Mouse (Mus musculus) neural tube, embryonic 15.5 days (tissue): ENCODE measurements around the gene Robo3. TPM values are rescaled to one million over a fixed set of nuclear protein-coding genes. Genes with fewer than 3 reads are reported as not detected.

Experiments
- ATAC-seq: fragments of 200-750 bp; cut with Nextera tagmentation; 2 replicates; pipeline ENCODE4 v1.8.0; 2017; ENCODE audit warnings: mild to moderate bottlenecking, moderate TSS enrichment, moderate library complexity; ENCODE audit not compliant: low FRiP score
- H3K27ac ChIP-seq: fragments of 300-500 bp; sonication (generic); replicated peaks from 2 replicates; pipeline ENCODE4 v1.5.1; 2015; ENCODE audit warnings: mild to moderate bottlenecking, inconsistent platforms
- H3K27me3 ChIP-seq: fragments of 300-500 bp; sonication (generic); replicated peaks from 2 replicates; pipeline ENCODE4 v1.6.1; 2015; ENCODE audit warnings: inconsistent platforms
- H3K36me3 ChIP-seq: fragments of 300-500 bp; sonication (generic); 2 replicates; pipeline ENCODE4 v1.6.1; 2015; ENCODE audit warnings: inconsistent platforms
- H3K4me1 ChIP-seq: fragments of 300-500 bp; sonication (generic); 2 replicates; pipeline ENCODE4 v1.6.1; 2015; ENCODE audit warnings: inconsistent platforms
- H3K4me2 ChIP-seq: fragments of 300-500 bp; sonication (generic); 2 replicates; pipeline ENCODE4 v1.6.1; 2015; ENCODE audit warnings: inconsistent platforms, mild to moderate bottlenecking, moderate library complexity
- H3K4me3 ChIP-seq: fragments of 300-500 bp; sonication (generic); replicated peaks from 2 replicates; pipeline ENCODE4 v1.5.1; 2015; ENCODE audit warnings: mild to moderate bottlenecking, inconsistent platforms
- H3K9ac ChIP-seq: fragments of 300-500 bp; sonication (generic); replicated peaks from 2 replicates; pipeline ENCODE4 v1.6.1; 2015; ENCODE audit warnings: mild to moderate bottlenecking, inconsistent platforms
- H3K9me3 ChIP-seq: fragments of 300-500 bp; sonication (generic); replicated peaks from 2 replicates; pipeline ENCODE4 v1.6.1; 2016; ENCODE audit warnings: inconsistent platforms
- WGBS: fragments of 180-500 bp; shearing (Covaris S2); methylation state at CpG from one replicate; pipeline ENCODE4 v1.1.7; 2015; ENCODE audit warnings: mixed read lengths; 5-methylcytosine and 5-hydroxymethylcytosine counted together
- polyA plus RNA-seq: library from polyadenylated mRNA; unstranded; fragments of >200 nt; fragmentation: Nextera tagmentation; extraction: Ambion mirVana; gene quantifications from 2 replicates; pipeline ENCODE4 v1.2.1, GENCODE M21; 2015

Robo3 gene
- polyA plus RNA-seq = 4.8 and 8.7 TPM in 2 replicates

- under 1% methylated on average over 37 of the region's 40 CpGs for WGBS
- Histone ChIP-seq H3K36me3 (no peaks in the 10 kb centered on the region), H3K9me3 (no peaks in the 10 kb centered on the region), H3K4me2 (peak within 1 kb of the TSS; percentile 79), H3K27me3 (peaks cover 71% of the 10 kb centered on the region), H3K27ac (no peak within 1 kb of the TSS), H3K4me3 (peak within 1 kb of the TSS; percentile 38), H3K4me1 (peaks cover 38% of the 10 kb centered on the region), H3K9ac (no peak within 1 kb of the TSS; the same call in 1 of the 2 replicates)
- ATAC-seq = no peak
These were observed at the start of gene Robo3 for GRCm38 (mm10) chr9:37432720-37433421. Gene Robo3, minus strand, starts transcription at chr9:37433246.

- Histone ChIP-seq H3K36me3 (no peaks in the 10 kb centered on the region), H3K4me1 (no peaks in the 10 kb centered on the region), H3K9me3 (no peaks in the 10 kb centered on the region), H3K27ac (no peak overlapping the region), H3K4me3 (no peak overlapping the region), H3K4me2 (no peak overlapping the region), H3K9ac (no peak overlapping the region), H3K27me3 (no peaks in the 10 kb centered on the region)
- WGBS = 90% methylated on average over 7 of the region's 7 CpGs
- no peak for ATAC-seq
These were observed 41.9 kb upstream of the Robo3 start for GRCm38 (mm10) chr9:37474923-37475322.

GRCm38 (mm10) chr9:37473611-37474125, 40.6 kb upstream of the Robo3 start:
- Histone ChIP-seq H3K27ac (no peak overlapping the region), H3K36me3 (no peaks in the 10 kb centered on the region), H3K4me3 (no peak overlapping the region), H3K9ac (no peak overlapping the region), H3K4me1 (no peaks in the 10 kb centered on the region), H3K9me3 (no peaks in the 10 kb centered on the region), H3K27me3 (no peaks in the 10 kb centered on the region), H3K4me2 (no peak overlapping the region)
- ATAC-seq = no peak
- 77% methylated on average over 3 of the region's 3 CpGs for WGBS

- Histone ChIP-seq H3K4me2 (peak overlapping the region; percentile 39), H3K4me3 (no peak overlapping the region), H3K36me3 (no peaks in the 10 kb centered on the region), H3K9ac (no peak overlapping the region), H3K4me1 (peaks cover 33% of the 10 kb centered on the region), H3K27ac (no peak overlapping the region), H3K9me3 (no peaks in the 10 kb centered on the region), H3K27me3 (no peaks in the 10 kb centered on the region)
- ATAC-seq = no peak
- WGBS = 13% methylated on average over 7 of the region's 7 CpGs
These were observed 29.7 kb upstream of the Robo3 start for GRCm38 (mm10) chr9:37462764-37463163.

- ATAC-seq = no peak
- Histone ChIP-seq H3K27ac (0 out of 2 replicates have a peak overlapping the region, but pooled peaks have one; percentile 79), H3K4me2 (no peak overlapping the region), H3K4me3 (no peak overlapping the region), H3K27me3 (peaks cover 6% of the 10 kb centered on the region; the same call in 1 of the 2 replicates), H3K4me1 (peaks cover 45% of the 10 kb centered on the region), H3K36me3 (no peaks in the 10 kb centered on the region), H3K9ac (no peak overlapping the region), H3K9me3 (no peaks in the 10 kb centered on the region)
- WGBS = 5% methylated on average over 3 of the region's 3 CpGs
These were observed 28.5 kb upstream of the Robo3 start for GRCm38 (mm10) chr9:37461571-37461970.

- H3K9me3 ChIP-seq = no peaks in the 10 kb centered on the region
- 5% methylated on average over 5 of the region's 5 CpGs for WGBS
- peak overlapping the region; percentile 79 for H3K27ac ChIP-seq
- H3K27me3 ChIP-seq = peaks cover 6% of the 10 kb centered on the region; the same call in 1 of the 2 replicates
- peaks cover 51% of the 10 kb centered on the region for H3K4me1 ChIP-seq
- peak overlapping the region; percentile 56 for H3K4me3 ChIP-seq
- H3K9ac ChIP-seq = peak overlapping the region; percentile 67
- no peaks in the 10 kb centered on the region for H3K36me3 ChIP-seq
- peak overlapping the region; percentile 99 for H3K4me2 ChIP-seq
- ATAC-seq = no peak
These were observed 27.9 kb upstream of the Robo3 start for GRCm38 (mm10) chr9:37460961-37461340.

- WGBS = under 1% methylated on average over 81 of the region's 81 CpGs
- H3K27ac ChIP-seq = peak overlapping the region; percentile 79
- H3K9ac ChIP-seq = peak overlapping the region; percentile 67
- H3K4me1 ChIP-seq = peaks cover 57% of the 10 kb centered on the region
- H3K36me3 ChIP-seq = no peaks in the 10 kb centered on the region
- peak overlapping the region; percentile 56 for H3K4me3 ChIP-seq
- no peaks in the 10 kb centered on the region for H3K9me3 ChIP-seq
- H3K4me2 ChIP-seq = peak overlapping the region; percentile 99
- peaks cover 6% of the 10 kb centered on the region; the same call in 1 of the 2 replicates for H3K27me3 ChIP-seq
- ATAC-seq = peak; percentile 69
These were observed 27.3 kb upstream of the Robo3 start for GRCm38 (mm10) chr9:37460043-37460960.

GRCm38 (mm10) chr9:37459665-37460042, 26.6 kb upstream of the Robo3 start:
- no peak for ATAC-seq
- Histone ChIP-seq H3K4me1 (peaks cover 62% of the 10 kb centered on the region), H3K9ac (peak overlapping the region; percentile 67), H3K27me3 (peaks cover 9% of the 10 kb centered on the region; the same call in 1 of the 2 replicates), H3K36me3 (no peaks in the 10 kb centered on the region), H3K4me3 (peak overlapping the region; percentile 56), H3K4me2 (peak overlapping the region; percentile 99), H3K9me3 (no peaks in the 10 kb centered on the region), H3K27ac (peak overlapping the region; percentile 79)
- WGBS = 2% methylated on average over 9 of the region's 9 CpGs

GRCm38 (mm10) chr9:37457151-37457550, 24.1 kb upstream of the Robo3 start:
- WGBS = 25% methylated on average over 1 of the region's 1 CpGs
- ATAC-seq = no peak
- Histone ChIP-seq H3K4me1 (peaks cover 71% of the 10 kb centered on the region), H3K36me3 (no peaks in the 10 kb centered on the region), H3K27me3 (peaks cover 16% of the 10 kb centered on the region), H3K4me3 (no peak overlapping the region), H3K27ac (peak overlapping the region; percentile 54), H3K4me2 (peak overlapping the region; percentile 53; the same call in 1 of the 2 replicates), H3K9me3 (no peaks in the 10 kb centered on the region), H3K9ac (no peak overlapping the region)

- Histone ChIP-seq H3K4me2 (peak overlapping the region; percentile 53), H3K9me3 (no peaks in the 10 kb centered on the region), H3K9ac (0 out of 2 replicates have a peak overlapping the region, but pooled peaks have one; percentile 28), H3K27ac (peak overlapping the region; percentile 54), H3K36me3 (no peaks in the 10 kb centered on the region), H3K27me3 (peaks cover 16% of the 10 kb centered on the region), H3K4me3 (peak overlapping the region; percentile 27), H3K4me1 (peaks cover 71% of the 10 kb centered on the region)
- WGBS = under 1% methylated on average over 20 of the region's 20 CpGs
- peak; percentile 80 for ATAC-seq
These were observed 23.4 kb upstream of the Robo3 start for GRCm38 (mm10) chr9:37456481-37456910.

- peak overlapping the region; percentile 27; the same call in 1 of the 2 replicates for H3K4me3 ChIP-seq
- H3K27me3 ChIP-seq = peaks cover 19% of the 10 kb centered on the region
- peak overlapping the region; percentile 54; the same call in 1 of the 2 replicates for H3K27ac ChIP-seq
- H3K36me3 ChIP-seq = no peaks in the 10 kb centered on the region
- ATAC-seq = no peak
- H3K4me2 ChIP-seq = peak overlapping the region; percentile 53
- peaks cover 68% of the 10 kb centered on the region for H3K4me1 ChIP-seq
- H3K9ac ChIP-seq = 0 out of 2 replicates have a peak overlapping the region, but pooled peaks have one; percentile 28
- H3K9me3 ChIP-seq = no peaks in the 10 kb centered on the region
- WGBS = 2% methylated on average over 8 of the region's 8 CpGs
These were observed 22.8 kb upstream of the Robo3 start for GRCm38 (mm10) chr9:37455868-37456267.
